Mouse (Mus musculus): ENCODE data around the gene Lama1.
A peak's percentile ranks its signal among the peaks of the same experiment; 100 is the strongest.

Gene Lama1

GRCm38 (mm10) chr17:67861080-67861630, 164.1 kb downstream of the Lama1 start:
- DNase-seq = no peak

- DNase-seq = peak; percentile 19 to 45
Observed at GRCm38 (mm10) chr17:67861744-67862535, 164.9 kb downstream of the Lama1 start.

GRCm38 (mm10) chr17:67864363-67864762, 167.3 kb downstream of the Lama1 start:
- no peak for DNase-seq

- no peak for DNase-seq
Observed at GRCm38 (mm10) chr17:67864912-67865311, 167.9 kb downstream of the Lama1 start.

GRCm38 (mm10) chr17:67866026-67866425, 169.0 kb downstream of the Lama1 start:
- peak in 1 of 2 experiments; percentile 16 for DNase-seq

- DNase-seq = no peak
Observed at GRCm38 (mm10) chr17:67866541-67867241, 169.6 kb downstream of the Lama1 start.

- peak; percentile 30 to 31 for DNase-seq
Observed at GRCm38 (mm10) chr17:67869731-67870601, 172.9 kb downstream of the Lama1 start.

All from lung, adult 18-20 months (tissue).